Mouse (Mus musculus): Measurements from ENCODE around the gene Psmc3ip.

DNA sequence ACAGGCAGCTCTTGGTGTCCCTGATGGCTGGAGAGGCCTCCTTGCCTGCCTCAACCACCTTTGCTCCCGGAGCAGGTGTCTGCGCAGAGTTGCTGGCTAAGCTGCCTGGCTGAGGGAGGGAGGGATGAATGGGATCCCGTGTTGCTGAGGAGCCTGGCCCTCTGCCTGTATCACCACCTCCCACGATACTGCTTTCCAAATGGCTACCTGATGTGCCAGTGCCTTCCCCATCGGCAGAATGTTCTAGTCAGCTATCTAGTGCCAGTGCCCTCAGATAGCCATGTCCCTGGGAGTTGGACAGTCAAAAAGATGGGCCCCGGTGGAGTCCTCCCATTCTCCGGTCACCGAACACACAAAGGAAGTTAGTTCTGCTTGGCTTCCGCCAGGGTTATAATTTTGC is 44.9 kb downstream of the Psmc3ip start:
- TF ChIP-seq POLR2A (IDR thresholded peaks at IDR 0.05; ENCODE audit: low read depth, low read length) (no peak), CTCF (IDR thresholded peaks at IDR 0.05; ENCODE audit: borderline replicate concordance, insufficient read depth, low read length) (no peak)
